In the genomic region with DNA sequence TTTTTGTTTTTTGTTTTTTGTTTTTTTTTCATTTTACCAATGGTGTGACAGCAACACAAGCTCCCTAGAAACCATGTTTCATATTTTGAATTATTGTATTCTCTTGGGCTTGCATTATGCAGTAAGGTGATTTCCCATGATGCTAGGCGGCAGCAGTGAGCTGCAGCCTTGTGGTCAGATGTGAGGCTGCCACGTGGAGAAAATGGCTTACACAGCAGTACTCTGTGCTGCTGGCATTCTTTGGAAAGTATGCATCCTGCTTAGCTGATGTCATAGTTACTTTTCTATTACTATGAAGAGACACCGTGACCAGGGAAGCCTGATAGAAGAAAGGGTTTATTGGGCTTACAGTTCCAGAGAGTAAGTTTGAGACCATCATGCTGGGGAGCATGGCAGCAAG, we compare ENCODE assay signal across 1 mouse cellular context.
TF ChIP-seq lines count a peak whose summit lies in the region.

No protein-coding gene starts in this region.

TF ChIP-seq in CH12.LX, 34 proteins besides CTCF, POLR2A, EP300 and RAD21 (continued from another document):
- TF ChIP-seq NELFE (IDR thresholded peaks at IDR 0.05; ENCODE audit: low read depth, low read length) (no peak), CHD2 (IDR thresholded peaks at IDR 0.05; ENCODE audit: low read length) (no peak)
